ENCODE assay signal across 37 mouse cellular contexts in genomic region chr19:37738575-37738974, GRCm38 (mm10). TPM values are rescaled to one million over a fixed set of nuclear protein-coding genes. Genes with fewer than 3 reads are reported as not detected.
"Had no signal": no experiment of that assay in that cellular context is flagged by ENCODE, and none has a peak within 500 bp of the region (broad histone marks: within the 10 kb centered on the region; RNA-seq: fewer than 3 reads in every experiment).

No protein-coding gene starts in this region.

- H3K9me3 ChIP-seq: heart, embryonic 10.5 days; heart, embryonic 12.5 days; hindbrain, embryonic 10.5 days; hindbrain, embryonic 12.5 days; intestine, embryonic 15.5 days; kidney, embryonic 15.5 days; limb, embryonic 10.5 days; limb, embryonic 12.5 days; liver, embryonic 13.5 days; liver, embryonic 15.5 days had no signal

- H3K4me3 ChIP-seq: heart, embryonic 10.5 days; heart, embryonic 12.5 days; hindbrain, embryonic 10.5 days; hindbrain, embryonic 12.5 days; intestine, embryonic 15.5 days; kidney, embryonic 15.5 days; left cerebral cortex, adult 2 months; limb, embryonic 10.5 days; limb, embryonic 12.5 days; liver, embryonic 13.5 days; liver, embryonic 15.5 days had no signal

- H3K27me3 ChIP-seq: heart, embryonic 12.5 days; hindbrain, embryonic 12.5 days; intestine, embryonic 15.5 days; kidney, embryonic 15.5 days; limb, embryonic 12.5 days; liver, embryonic 13.5 days; liver, embryonic 15.5 days had no signal

- H3K27ac ChIP-seq: heart, embryonic 10.5 days; hindbrain, embryonic 10.5 days; hindbrain, embryonic 12.5 days; hindbrain, embryonic 14.5 days; intestine, embryonic 15.5 days; kidney, embryonic 15.5 days; kidney, postnatal 0 days; left cerebral cortex, adult 2 months; limb, embryonic 10.5 days; limb, embryonic 12.5 days; liver, embryonic 13.5 days; liver, embryonic 15.5 days had no signal

- DNase-seq: gastrocnemius, postnatal 10 days; gastrocnemius, postnatal 25 days; heart, adult 18-20 months; heart, postnatal 10 days; heart, postnatal 4 days; kidney, adult 18-20 months; kidney, adult 8-10 months; kidney, postnatal 14 days; kidney, postnatal 36 days; liver; liver, embryonic 13.5 days; liver, postnatal 0 days had no signal

- H3K4me1 ChIP-seq: heart, embryonic 10.5 days; heart, embryonic 12.5 days; hindbrain, embryonic 10.5 days; hindbrain, embryonic 12.5 days; intestine, embryonic 15.5 days; liver, embryonic 13.5 days; liver, embryonic 15.5 days had no signal

- H3K4me2 ChIP-seq: heart, embryonic 12.5 days; hindbrain, embryonic 12.5 days; hindbrain, embryonic 14.5 days; intestine, embryonic 15.5 days; kidney, embryonic 15.5 days; limb, embryonic 12.5 days; liver, embryonic 11.5 days; liver, embryonic 13.5 days; liver, embryonic 15.5 days had no signal

- H3K36me3 ChIP-seq: heart, embryonic 10.5 days; heart, embryonic 12.5 days; hindbrain, embryonic 10.5 days; hindbrain, embryonic 12.5 days; intestine, embryonic 15.5 days; kidney, embryonic 15.5 days; limb, embryonic 10.5 days; limb, embryonic 12.5 days; liver, embryonic 13.5 days; liver, embryonic 15.5 days had no signal

RNA-seq across cellular contexts. Expression of gene Cyp26a1, which starts 41.0 kb away (rescaled TPM):
- total RNA-seq: granulocyte monocyte progenitor cell, adult 5-6 weeks; heart, adult 18-20 months; left cerebral cortex, postnatal 36 days had no signal
- polyA plus RNA-seq: inflammation-experienced regulatory T-cells, adult 6 months; large intestine, adult 2 months had no signal

RNA-seq across cellular contexts. Expression of gene Cyp26c1, which starts 53.2 kb away (rescaled TPM):
- total RNA-seq: granulocyte monocyte progenitor cell, adult 5-6 weeks; heart, adult 8-10 months; heart, postnatal 10 days; heart, postnatal 25 days; heart, postnatal 4 days; layer of hippocampus, adult 18-20 months; left cerebral cortex, postnatal 14 days; left cerebral cortex, postnatal 36 days had no signal
- polyA plus RNA-seq: heart, embryonic 12.5 days; heart, embryonic 14.5 days; heart, embryonic 16.5 days; hindbrain, embryonic 14.5 days; hindbrain, embryonic 16.5 days; inflammation-experienced regulatory T-cells, adult 6 months; intestine, embryonic 15.5 days; intestine, postnatal 0 days; kidney, embryonic 15.5 days; kidney, postnatal 0 days; limb, embryonic 10.5 days; liver, embryonic 13.5 days; liver, embryonic 15.5 days; liver, postnatal 0 days had no signal
